Mouse (Mus musculus) hindbrain, embryonic 13.5 days (tissue): ENCODE measurements around the gene Adamtsl1. TPM values are rescaled to one million over a fixed set of nuclear protein-coding genes. Genes with fewer than 3 reads are reported as not detected.

ENCODE experiments used
- ATAC-seq: fragments of 200-750 bp; cut with Nextera tagmentation; 2 replicates; pipeline ENCODE4 v1.8.0; 2017; ENCODE audit warnings: moderate TSS enrichment; ENCODE audit not compliant: low FRiP score
- H3K27ac ChIP-seq: fragments of 300-500 bp; sonication (generic); 2 replicates; pipeline ENCODE4 v1.5.1; 2015; ENCODE audit warnings: inconsistent platforms, mild to moderate bottlenecking, moderate library complexity
- H3K27me3 ChIP-seq: fragments of 300-500 bp; sonication (generic); 2 replicates; pipeline ENCODE4 v1.6.1; 2015; ENCODE audit warnings: mild to moderate bottlenecking, inconsistent platforms
- H3K36me3 ChIP-seq: fragments of 300-500 bp; sonication (generic); 2 replicates; pipeline ENCODE4 v1.6.1; 2015; ENCODE audit warnings: mild to moderate bottlenecking, inconsistent platforms
- H3K4me1 ChIP-seq: fragments of 300-500 bp; sonication (generic); replicated peaks from 2 replicates; pipeline ENCODE4 v1.6.1; 2015; ENCODE audit warnings: inconsistent platforms
- H3K4me2 ChIP-seq: fragments of 300-500 bp; sonication (generic); 2 replicates; pipeline ENCODE4 v1.6.1; 2015; ENCODE audit warnings: inconsistent platforms, mild to moderate bottlenecking, moderate library complexity
- H3K4me3 ChIP-seq: fragments of 300-500 bp; sonication (generic); 2 replicates; pipeline ENCODE4 v1.5.1; 2015; ENCODE audit warnings: mild to moderate bottlenecking, inconsistent platforms
- H3K9ac ChIP-seq: fragments of 300-500 bp; sonication (generic); 2 replicates; pipeline ENCODE4 v1.6.1; 2015; ENCODE audit warnings: mild to moderate bottlenecking, inconsistent platforms
- H3K9me3 ChIP-seq: fragments of 300-500 bp; sonication (generic); 2 replicates; pipeline ENCODE4 v1.6.1; 2016; ENCODE audit warnings: inconsistent platforms
- WGBS: fragments of 180-500 bp; shearing (Covaris S2); methylation state at CpG from one replicate; pipeline ENCODE4 v1.1.7; 2015; 5-methylcytosine and 5-hydroxymethylcytosine counted together
- polyA plus RNA-seq: library from polyadenylated mRNA; unstranded; fragments of >200 nt; fragmentation: Nextera tagmentation; extraction: Ambion mirVana; gene quantifications from 2 replicates; pipeline ENCODE4 v1.2.1, GENCODE M21; 2015

Adamtsl1 gene
- polyA plus RNA-seq, 1 experiment from 2014 or later: 11.6 TPM

DNA sequence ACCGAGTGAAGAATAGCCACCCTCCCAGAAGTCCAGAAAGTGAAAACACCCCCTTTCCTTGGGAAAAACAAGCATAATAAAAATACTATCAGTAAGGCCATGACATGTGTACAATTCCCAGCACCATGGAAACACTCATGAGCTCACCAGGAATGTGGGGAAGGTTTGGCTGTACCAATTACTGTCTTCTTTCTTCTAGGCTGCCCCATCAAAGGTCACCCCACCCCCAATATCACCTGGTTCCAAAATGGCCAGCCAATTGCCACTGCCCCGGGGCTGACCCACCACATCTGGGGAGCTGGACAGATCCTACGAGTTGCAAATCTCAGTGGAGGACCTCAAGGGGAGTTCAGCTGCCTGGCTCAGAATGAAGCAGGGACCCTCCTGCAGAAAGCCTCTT lies 899.4 kb downstream of the Adamtsl1 start:
- no peak overlapping the region for H3K4me2 ChIP-seq
- H3K36me3 ChIP-seq: no peaks in the 10 kb centered on the region; the same call in 1 of the 2 replicates
- peaks cover 13% of the 10 kb centered on the region; the same call in 1 of the 2 replicates for H3K4me1 ChIP-seq
- H3K9me3 ChIP-seq: no peaks in the 10 kb centered on the region
- no peak overlapping the region for H3K4me3 ChIP-seq
- no peak overlapping the region for H3K27ac ChIP-seq
- H3K9ac ChIP-seq: no peak overlapping the region
- H3K27me3 ChIP-seq: no peaks in the 10 kb centered on the region
- 0 out of 2 replicates have a peak, but pooled peaks have one; percentile 49 for ATAC-seq
- WGBS: 15% methylated on average over 3 of the region's 3 CpGs

GRCm38 (mm10) chr4:86416401-86417025 lies 902.5 kb downstream of the Adamtsl1 start:
- peak; percentile 57; the same call in 1 of the 2 replicates for ATAC-seq
- H3K27ac ChIP-seq: no peak overlapping the region
- H3K27me3 ChIP-seq: no peaks in the 10 kb centered on the region
- H3K9me3 ChIP-seq: no peaks in the 10 kb centered on the region
- peaks cover 10% of the 10 kb centered on the region; the same call in 1 of the 2 replicates for H3K4me1 ChIP-seq
- H3K4me2 ChIP-seq: 0 out of 2 replicates have a peak overlapping the region, but pooled peaks have one; percentile 7
- H3K9ac ChIP-seq: no peak overlapping the region
- no peak overlapping the region for H3K4me3 ChIP-seq
- WGBS: 50% methylated on average over 15 of the region's 15 CpGs
- no peaks in the 10 kb centered on the region; the same call in 1 of the 2 replicates for H3K36me3 ChIP-seq

DNA sequence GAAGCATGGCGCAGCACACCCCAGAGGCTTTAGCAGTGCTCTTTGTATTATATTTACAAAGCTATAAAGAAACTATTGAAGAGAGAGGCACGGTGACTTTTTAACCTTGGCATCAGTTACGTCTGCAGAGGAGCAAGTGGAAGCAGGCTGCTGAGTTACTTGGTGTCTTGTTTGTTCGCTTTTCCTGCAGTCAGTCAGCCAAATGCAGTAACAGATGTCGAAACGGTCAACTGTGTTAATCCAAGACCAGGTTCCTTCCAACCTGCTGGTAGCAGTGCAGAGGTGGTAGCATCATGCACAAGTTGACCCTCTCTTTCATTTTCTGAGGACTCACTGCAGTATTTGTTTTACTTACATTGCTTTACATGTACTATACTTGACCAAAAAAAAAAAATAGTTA lies 908.6 kb downstream of the Adamtsl1 start:
- H3K36me3 ChIP-seq: no peaks in the 10 kb centered on the region; the same call in 1 of the 2 replicates
- no peaks in the 10 kb centered on the region for H3K27me3 ChIP-seq
- H3K9ac ChIP-seq: no peak overlapping the region
- WGBS: 62% methylated on average over 6 of the region's 6 CpGs
- H3K4me2 ChIP-seq: no peak overlapping the region
- no peaks in the 10 kb centered on the region for H3K9me3 ChIP-seq
- peaks cover 5% of the 10 kb centered on the region; the same call in 1 of the 2 replicates for H3K4me1 ChIP-seq
- H3K4me3 ChIP-seq: no peak overlapping the region
- no peak overlapping the region for H3K27ac ChIP-seq
- no peak for ATAC-seq

GRCm38 (mm10) chr4:86425581-86425980 lies 911.6 kb downstream of the Adamtsl1 start:
- no peak for ATAC-seq
- Histone ChIP-seq H3K4me3 (no peak overlapping the region), H3K27me3 (no peaks in the 10 kb centered on the region), H3K9ac (no peak overlapping the region), H3K4me1 (peaks cover 5% of the 10 kb centered on the region; the same call in 1 of the 2 replicates), H3K9me3 (no peaks in the 10 kb centered on the region), H3K4me2 (no peak overlapping the region), H3K36me3 (no peaks in the 10 kb centered on the region), H3K27ac (no peak overlapping the region)
- 81% methylated on average over 7 of the region's 7 CpGs for WGBS

DNA sequence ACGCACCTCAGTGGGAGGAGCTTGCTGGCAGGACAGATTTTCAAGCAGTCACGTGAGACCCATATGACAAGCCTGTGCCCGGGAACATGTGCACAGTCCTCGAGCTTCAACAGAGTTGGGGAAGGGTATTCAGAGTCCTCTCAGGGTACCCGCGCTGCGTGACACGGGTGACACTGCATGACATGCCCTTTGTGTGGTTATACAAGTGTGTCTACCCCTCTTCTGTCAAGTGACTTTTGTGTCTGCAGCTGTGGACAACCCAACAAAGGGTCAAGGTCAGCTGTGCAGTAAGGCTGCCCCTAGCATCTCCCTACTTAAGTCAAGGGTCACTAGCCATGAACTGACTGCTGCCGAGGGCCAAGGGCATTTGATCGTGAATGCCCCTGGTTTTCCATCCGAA lies 912.6 kb downstream of the Adamtsl1 start:
- WGBS: 36% methylated on average over 11 of the region's 11 CpGs
- H3K36me3 ChIP-seq: no peaks in the 10 kb centered on the region
- H3K9me3 ChIP-seq: no peaks in the 10 kb centered on the region
- H3K4me3 ChIP-seq: no peak overlapping the region
- no peak for ATAC-seq
- no peak overlapping the region for H3K27ac ChIP-seq
- no peak overlapping the region for H3K4me2 ChIP-seq
- H3K4me1 ChIP-seq: peaks cover 5% of the 10 kb centered on the region; the same call in 1 of the 2 replicates
- no peaks in the 10 kb centered on the region for H3K27me3 ChIP-seq
- no peak overlapping the region for H3K9ac ChIP-seq

DNA sequence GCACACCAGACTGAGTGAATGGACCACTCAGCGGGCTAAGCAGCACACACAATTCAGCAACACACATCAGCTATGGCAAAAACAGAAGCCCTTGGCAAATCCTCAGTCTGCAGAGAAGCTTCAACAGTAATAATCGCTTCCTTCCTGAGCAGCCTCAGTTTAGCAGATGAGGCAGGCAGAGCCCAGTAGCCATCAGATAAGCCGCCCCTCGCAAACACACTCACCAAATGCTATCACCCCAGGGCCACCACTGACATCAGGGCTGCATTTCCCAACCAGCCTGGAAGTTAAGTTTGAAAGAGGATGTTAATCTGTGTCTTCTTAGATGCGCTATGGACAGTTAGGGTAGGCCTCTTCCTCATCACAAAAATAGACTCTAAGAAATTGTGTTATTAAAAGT lies 913.3 kb downstream of the Adamtsl1 start:
- Histone ChIP-seq H3K4me3 (no peak overlapping the region), H3K36me3 (no peaks in the 10 kb centered on the region), H3K4me1 (peaks cover 5% of the 10 kb centered on the region; the same call in 1 of the 2 replicates), H3K4me2 (no peak overlapping the region), H3K27ac (no peak overlapping the region), H3K9ac (no peak overlapping the region), H3K9me3 (no peaks in the 10 kb centered on the region), H3K27me3 (no peaks in the 10 kb centered on the region)
- ATAC-seq: no peak
- WGBS: 69% methylated on average over 5 of the region's 5 CpGs

DNA sequence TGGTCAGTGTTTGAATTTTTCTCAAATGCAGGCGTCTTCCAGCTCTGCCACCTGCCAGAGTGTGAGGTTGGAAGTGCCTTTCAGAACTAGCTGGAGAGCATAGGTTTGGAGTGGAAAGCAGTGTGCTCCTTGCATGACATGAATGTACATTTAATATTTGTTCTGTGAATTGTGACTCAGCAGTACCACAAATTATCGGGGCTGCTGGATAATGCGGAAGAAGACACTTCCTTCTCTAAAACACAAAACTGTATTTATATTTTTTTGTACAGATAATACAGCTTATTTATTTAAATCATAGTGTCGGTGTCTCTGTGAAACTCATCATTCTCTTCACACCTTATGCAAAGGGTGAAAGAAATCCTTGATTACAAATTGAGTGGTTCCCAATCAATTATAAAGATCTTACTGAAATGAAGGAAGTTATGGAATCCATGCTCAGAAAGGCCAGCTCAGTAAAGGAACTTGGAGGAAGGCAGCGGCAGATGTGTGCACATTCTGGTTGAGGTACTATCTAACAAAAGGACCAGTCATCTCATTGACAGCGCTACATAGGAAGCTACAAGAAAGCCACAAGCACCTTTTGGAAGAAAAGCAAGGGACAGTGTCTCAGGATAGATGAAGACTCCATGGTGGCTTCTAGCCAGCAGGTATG lies 914.2 kb downstream of the Adamtsl1 start:
- peaks cover 5% of the 10 kb centered on the region; the same call in 1 of the 2 replicates for H3K4me1 ChIP-seq
- no peak overlapping the region for H3K9ac ChIP-seq
- no peaks in the 10 kb centered on the region for H3K36me3 ChIP-seq
- H3K27me3 ChIP-seq: no peaks in the 10 kb centered on the region
- no peak for ATAC-seq
- H3K9me3 ChIP-seq: no peaks in the 10 kb centered on the region
- H3K4me2 ChIP-seq: no peak overlapping the region
- WGBS: 94% methylated on average over 6 of the region's 6 CpGs
- no peak overlapping the region for H3K4me3 ChIP-seq
- H3K27ac ChIP-seq: no peak overlapping the region

DNA sequence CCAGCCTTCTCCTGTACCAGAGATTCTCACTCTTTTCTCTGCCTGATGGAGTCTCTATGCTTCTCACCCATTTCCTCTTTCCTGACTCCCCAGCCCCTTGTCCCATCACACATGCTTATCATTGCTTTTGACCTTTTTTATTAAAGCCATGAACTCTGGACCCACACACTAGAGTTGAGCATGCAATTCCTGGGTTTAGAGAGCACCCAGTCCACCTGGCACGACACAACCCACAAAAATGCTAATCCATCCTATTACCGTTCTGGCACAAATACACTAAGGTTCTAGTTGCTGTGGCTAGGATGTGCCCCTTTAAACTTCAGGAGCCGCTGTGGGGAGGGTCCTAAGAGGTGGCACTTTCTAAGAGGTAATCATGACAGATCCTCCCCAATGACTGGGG lies 921.7 kb downstream of the Adamtsl1 start:
- ATAC-seq: no peak
- H3K4me3 ChIP-seq: no peak overlapping the region

GRCm38 (mm10) chr4:86436336-86436735 lies 922.4 kb downstream of the Adamtsl1 start:
- H3K9me3 ChIP-seq: no peaks in the 10 kb centered on the region
- H3K9ac ChIP-seq: no peak overlapping the region
- 87% methylated on average over 3 of the region's 3 CpGs for WGBS
- H3K4me3 ChIP-seq: no peak overlapping the region
- H3K27ac ChIP-seq: no peak overlapping the region
- ATAC-seq: no peak
- H3K27me3 ChIP-seq: no peaks in the 10 kb centered on the region
- no peaks in the 10 kb centered on the region for H3K4me1 ChIP-seq
- H3K36me3 ChIP-seq: no peaks in the 10 kb centered on the region
- H3K4me2 ChIP-seq: no peak overlapping the region

More for the DNA sequence above, 921.7 kb downstream of the Adamtsl1 start:
- no peaks in the 10 kb centered on the region for H3K9me3 ChIP-seq
- 93% methylated on average over 3 of the region's 3 CpGs for WGBS
- H3K9ac ChIP-seq: no peak overlapping the region
- H3K4me1 ChIP-seq: no peaks in the 10 kb centered on the region
- H3K36me3 ChIP-seq: no peaks in the 10 kb centered on the region
- H3K27ac ChIP-seq: no peak overlapping the region
- no peaks in the 10 kb centered on the region for H3K27me3 ChIP-seq
- no peak overlapping the region for H3K4me2 ChIP-seq

DNA sequence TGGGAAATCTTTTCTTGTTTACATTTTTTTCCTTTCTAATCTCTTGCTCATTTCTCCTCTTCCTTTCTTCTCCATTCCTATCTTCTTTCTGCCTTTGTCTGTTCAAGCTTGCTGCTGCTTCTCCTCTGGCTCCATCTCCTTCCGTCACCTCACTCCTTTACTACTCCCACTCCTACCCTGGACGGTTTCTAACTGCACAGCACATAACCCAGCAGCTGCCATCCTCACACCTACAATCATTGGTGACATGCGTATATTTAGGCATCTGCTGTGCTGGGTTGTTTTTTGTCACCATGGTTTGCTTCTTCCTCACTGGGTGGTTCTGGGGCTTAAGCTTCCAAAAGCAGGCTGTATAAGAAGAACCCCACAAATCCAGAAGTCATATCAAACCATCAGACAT lies 936.5 kb downstream of the Adamtsl1 start:
- no peak for ATAC-seq
- 88% methylated on average over 3 of the region's 3 CpGs for WGBS
- Histone ChIP-seq H3K36me3 (no peaks in the 10 kb centered on the region), H3K9ac (no peak overlapping the region), H3K27ac (no peak overlapping the region), H3K4me2 (no peak overlapping the region), H3K9me3 (no peaks in the 10 kb centered on the region), H3K27me3 (no peaks in the 10 kb centered on the region), H3K4me1 (no peaks in the 10 kb centered on the region), H3K4me3 (no peak overlapping the region)

- H3K27me3 ChIP-seq: no peaks in the 10 kb centered on the region
- H3K9ac ChIP-seq: no peak overlapping the region
- WGBS: 92% methylated on average over 5 of the region's 5 CpGs
- H3K4me1 ChIP-seq: no peaks in the 10 kb centered on the region
- no peaks in the 10 kb centered on the region for H3K36me3 ChIP-seq
- H3K9me3 ChIP-seq: no peaks in the 10 kb centered on the region
- H3K27ac ChIP-seq: no peak overlapping the region
- no peak overlapping the region for H3K4me2 ChIP-seq
- no peak for ATAC-seq
- no peak overlapping the region for H3K4me3 ChIP-seq
Measured at GRCm38 (mm10) chr4:86464808-86465207, 950.8 kb downstream of the Adamtsl1 start.
